8 mouse cellular contexts compared by ENCODE assay signal in the genomic region with DNA sequence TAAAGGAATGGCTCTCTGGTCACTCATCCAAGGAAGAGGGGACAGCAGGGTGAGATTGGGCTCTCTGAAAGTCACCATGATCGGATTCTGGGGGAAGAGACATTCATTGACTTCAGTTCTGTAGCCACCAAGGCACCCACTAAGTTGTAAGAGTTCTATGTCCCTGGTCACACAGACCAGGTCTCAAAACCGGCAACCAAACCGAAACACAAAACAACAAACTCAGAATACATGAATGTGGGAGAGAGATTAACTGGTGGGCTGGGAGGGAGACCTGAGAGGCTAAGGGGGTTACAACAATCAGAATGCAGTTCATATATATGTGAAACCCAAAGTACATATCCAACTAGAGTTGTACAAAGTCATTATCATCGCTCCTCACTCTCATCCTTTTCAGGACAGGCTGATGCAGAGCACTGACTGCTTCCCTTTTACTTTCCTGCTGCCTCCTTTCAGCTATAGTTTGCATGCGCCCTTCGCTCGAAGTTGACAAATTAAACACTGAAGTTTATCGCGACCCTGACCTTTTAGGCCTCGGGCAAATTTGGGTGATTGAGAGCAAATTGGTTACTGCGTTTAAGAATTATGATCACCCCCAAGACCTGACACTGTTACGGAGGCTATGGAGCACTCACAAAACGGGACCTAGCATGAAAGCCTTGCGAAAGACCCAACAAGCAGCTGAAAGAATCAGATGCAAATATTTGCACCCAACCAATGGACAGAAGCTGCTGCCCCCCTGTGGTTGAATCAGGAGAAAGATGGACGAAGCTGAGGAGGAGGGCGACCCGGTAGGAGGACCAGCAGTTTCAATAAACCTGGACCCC. TPM values are rescaled to one million over a fixed set of nuclear protein-coding genes. Genes with fewer than 3 reads are reported as not detected.
DNase-seq lines count a peak whose midpoint lies in the region; ATAC-seq and TF ChIP-seq lines count a peak whose summit lies in the region.

No protein-coding gene starts in this region.

- TF ChIP-seq POLR2A in limb, embryonic 14.5 days (IDR thresholded peaks at IDR 0.05; ENCODE audit: borderline replicate concordance, extremely low read depth, insufficient read depth, insufficient read length) = no peak

- peak overlapping the region; percentile 94; the same call in 1 of the 2 replicates for H3K27ac ChIP-seq in layer of hippocampus, adult 2 months
- H3K27ac ChIP-seq in embryonic facial prominence, embryonic 13.5 days = no peak overlapping the region
- H3K27ac ChIP-seq in hindbrain, embryonic 10.5 days = no peak overlapping the region
- no peak overlapping the region for H3K27ac ChIP-seq in limb, embryonic 14.5 days (replicated peaks; ENCODE audit: low read depth, low read length)
- no peak overlapping the region; the same call in 1 of the 2 replicates for H3K27ac ChIP-seq in midbrain, embryonic 16.5 days (ENCODE audit: low read length)

- no peak overlapping the region; the same call in 1 of the 2 replicates for H3K4me3 ChIP-seq in layer of hippocampus, adult 2 months
- peak overlapping the region; percentile 68 for H3K4me3 ChIP-seq in embryonic facial prominence, embryonic 13.5 days
- H3K4me3 ChIP-seq in hindbrain, embryonic 10.5 days = peak overlapping the region; percentile 66
- H3K4me3 ChIP-seq in limb, embryonic 14.5 days (replicated peaks; ENCODE audit: low read length) = peak overlapping the region; percentile 65
- H3K4me3 ChIP-seq in midbrain, embryonic 16.5 days (ENCODE audit: low read depth, low read length) = peak overlapping the region; percentile 48

- no peaks in the 10 kb centered on the region for H3K36me3 ChIP-seq in embryonic facial prominence, embryonic 13.5 days
- no peaks in the 10 kb centered on the region for H3K36me3 ChIP-seq in hindbrain, embryonic 10.5 days
- H3K36me3 ChIP-seq in limb, embryonic 14.5 days (ENCODE audit: control insufficient read depth, insufficient read depth, low read length) = no peaks in the 10 kb centered on the region
- no peaks in the 10 kb centered on the region for H3K36me3 ChIP-seq in midbrain, embryonic 16.5 days (ENCODE audit: control insufficient read depth, insufficient read depth, low read length)

- H3K27me3 ChIP-seq in embryonic facial prominence, embryonic 13.5 days = no peaks in the 10 kb centered on the region
- no peaks in the 10 kb centered on the region; the same call in 1 of the 2 replicates for H3K27me3 ChIP-seq in hindbrain, embryonic 10.5 days (ENCODE audit: insufficient read depth, poor library complexity, severe bottlenecking)
- H3K27me3 ChIP-seq in limb, embryonic 14.5 days (ENCODE audit: control insufficient read depth, insufficient read depth, low read length) = no peaks in the 10 kb centered on the region
- no peaks in the 10 kb centered on the region for H3K27me3 ChIP-seq in midbrain, embryonic 16.5 days (ENCODE audit: control insufficient read depth, insufficient read depth, low read depth, low read length)

- DNase-seq in layer of hippocampus, adult 2 months (ENCODE audit: low spot score in 2 of 2) = no peak
- no peak for DNase-seq in layer of hippocampus, postnatal 14 days (ENCODE audit: low spot score in 2 of 2)
- peak; percentile 49 to 51 for DNase-seq in adrenal gland, adult 18-20 months (ENCODE audit: low spot score in 2 of 2)
- DNase-seq in hindbrain, embryonic 10.5 days (ENCODE audit: low spot score) = peak; percentile 71
- peak; percentile 36 for DNase-seq in limb, embryonic 14.5 days (ENCODE audit: low spot score)
- DNase-seq in thymus, postnatal 36 days = peak; percentile 24 to 27

- no peaks in the 10 kb centered on the region for H3K9me3 ChIP-seq in embryonic facial prominence, embryonic 13.5 days
- no peaks in the 10 kb centered on the region for H3K9me3 ChIP-seq in hindbrain, embryonic 10.5 days
- no peaks in the 10 kb centered on the region for H3K9me3 ChIP-seq in limb, embryonic 14.5 days (ENCODE audit: control insufficient read depth, low read length)
- H3K9me3 ChIP-seq in midbrain, embryonic 16.5 days (replicated peaks; ENCODE audit: control insufficient read depth, low read length, poor library complexity, severe bottlenecking) = no peaks in the 10 kb centered on the region

- peak overlapping the region; percentile 28; the same call in 1 of the 2 replicates for H3K9ac ChIP-seq in embryonic facial prominence, embryonic 13.5 days
- H3K9ac ChIP-seq in limb, embryonic 14.5 days (ENCODE audit: low read depth, low read length, severe bottlenecking) = no peak overlapping the region
- H3K9ac ChIP-seq in midbrain, embryonic 16.5 days (ENCODE audit: low read depth, low read length) = peak overlapping the region; percentile 62

- H3K4me1 ChIP-seq in embryonic facial prominence, embryonic 13.5 days = peaks cover 27% of the 10 kb centered on the region
- H3K4me1 ChIP-seq in hindbrain, embryonic 10.5 days (replicated peaks) = peaks cover 35% of the 10 kb centered on the region
- peaks cover 11% of the 10 kb centered on the region for H3K4me1 ChIP-seq in limb, embryonic 14.5 days (ENCODE audit: control insufficient read depth, insufficient read depth, low read length)
- H3K4me1 ChIP-seq in midbrain, embryonic 16.5 days (ENCODE audit: control insufficient read depth, insufficient read depth, low read length) = peaks cover 12% of the 10 kb centered on the region

- 10% methylated on average over 17 of the region's 17 CpGs for WGBS in embryonic facial prominence, embryonic 13.5 days
- WGBS in hindbrain, embryonic 10.5 days = 11% methylated on average over 17 of the region's 17 CpGs
- WGBS in limb, embryonic 14.5 days = 11% methylated on average over 17 of the region's 17 CpGs
- 13% methylated on average over 17 of the region's 17 CpGs for WGBS in midbrain, embryonic 16.5 days

- TF ChIP-seq CTCF in layer of hippocampus, adult 2 months (conservative IDR thresholded peaks at IDR 0.05) = peak; percentile 70

- H3K4me2 ChIP-seq in embryonic facial prominence, embryonic 13.5 days = peak overlapping the region; percentile 72
- peak overlapping the region; percentile 62 for H3K4me2 ChIP-seq in limb, embryonic 14.5 days (replicated peaks; ENCODE audit: low read depth, low read length, severe bottlenecking)
- H3K4me2 ChIP-seq in midbrain, embryonic 16.5 days (ENCODE audit: low read length) = peak overlapping the region; percentile 52

- ATAC-seq in embryonic facial prominence, embryonic 13.5 days (ENCODE audit: insufficient number of reproducible peaks, insufficient read depth, low FRiP score, low TSS enrichment, low read depth) = no peak
- no peak for ATAC-seq in limb, embryonic 14.5 days (ENCODE audit: low FRiP score, low read depth)
- no peak for ATAC-seq in midbrain, embryonic 16.5 days

RNA-seq across cellular contexts. Expression of a gene that starts 33.8 kb away (rescaled TPM):
- not detected for total RNA-seq in layer of hippocampus, adult 2 months (2021)
- total RNA-seq in layer of hippocampus, postnatal 14 days (2021) = not detected
- total RNA-seq in adrenal gland, adult 18-20 months (2021) = not detected
- polyA plus RNA-seq in embryonic facial prominence, embryonic 13.5 days (2015; fragmentation: Nextera tagmentation; extraction: Ambion mirVana) = not detected in 2 replicates
- 0.03 and 0.04 TPM in 2 replicates for polyA plus RNA-seq in hindbrain, embryonic 10.5 days (2016; fragmentation: Nextera tagmentation; extraction: Ambion mirVana)
- polyA plus RNA-seq in limb, embryonic 14.5 days (2012; rRNA removed) = not detected in 2 replicates
- polyA plus RNA-seq in limb, embryonic 14.5 days (2014; fragmentation: Nextera tagmentation; extraction: Ambion mirVana) = not detected in 2 replicates
- not detected in 2 replicates for polyA plus RNA-seq in midbrain, embryonic 16.5 days (2015; fragmentation: Nextera tagmentation; extraction: Ambion mirVana)

RNA-seq across cellular contexts. Expression of a gene that starts 41.6 kb away (rescaled TPM):
- total RNA-seq in layer of hippocampus, adult 2 months (2021) = 10 to 100 TPM; 50.3 to 50.9 TPM
- 10 to 100 TPM; 54.8 to 56.2 TPM for total RNA-seq in layer of hippocampus, postnatal 14 days (2021)
- 10 to 100 TPM; 61.3 to 90.1 TPM for total RNA-seq in adrenal gland, adult 18-20 months (2021)
- polyA plus RNA-seq in embryonic facial prominence, embryonic 13.5 days (2015; fragmentation: Nextera tagmentation; extraction: Ambion mirVana) = 5.0 and 7.0 TPM in 2 replicates
- polyA plus RNA-seq in hindbrain, embryonic 10.5 days (2016; fragmentation: Nextera tagmentation; extraction: Ambion mirVana) = 2.9 and 3.1 TPM in 2 replicates
- 33.4 and 37.5 TPM in 2 replicates for polyA plus RNA-seq in limb, embryonic 14.5 days (2012; rRNA removed)
- polyA plus RNA-seq in limb, embryonic 14.5 days (2014; fragmentation: Nextera tagmentation; extraction: Ambion mirVana) = 10.9 and 11.7 TPM in 2 replicates
- polyA plus RNA-seq in midbrain, embryonic 16.5 days (2015; fragmentation: Nextera tagmentation; extraction: Ambion mirVana) = 3.3 and 3.6 TPM in 2 replicates

RNA-seq across cellular contexts. Expression of a gene that starts 55.2 kb away (rescaled TPM):
- total RNA-seq in layer of hippocampus, adult 2 months (2021) = not detected
- not detected for total RNA-seq in layer of hippocampus, postnatal 14 days (2021)
- not detected for total RNA-seq in adrenal gland, adult 18-20 months (2021)
- polyA plus RNA-seq in embryonic facial prominence, embryonic 13.5 days (2015; fragmentation: Nextera tagmentation; extraction: Ambion mirVana) = not detected in 2 replicates
- not detected in 2 replicates for polyA plus RNA-seq in hindbrain, embryonic 10.5 days (2016; fragmentation: Nextera tagmentation; extraction: Ambion mirVana)
- not detected in 2 replicates for polyA plus RNA-seq in limb, embryonic 14.5 days (2012; rRNA removed)
- polyA plus RNA-seq in limb, embryonic 14.5 days (2014; fragmentation: Nextera tagmentation; extraction: Ambion mirVana) = not detected in 2 replicates
- not detected in 2 replicates for polyA plus RNA-seq in midbrain, embryonic 16.5 days (2015; fragmentation: Nextera tagmentation; extraction: Ambion mirVana)

Comparison
In these comparisons a context has a peak if more than half of its experiments do, and no peak if none do; other contexts are left out.
1. DNase-seq: peak in adrenal gland, adult 18-20 months (2 of 2), hindbrain, embryonic 10.5 days (single experiment), limb, embryonic 14.5 days (single experiment) and thymus, postnatal 36 days (2 of 2); none in layer of hippocampus, adult 2 months (0 of 2) and layer of hippocampus, postnatal 14 days (0 of 2).
2. Peak in every context shown above with its lines, with median percentiles within 50 percentile points of each other: H3K4me2 ChIP-seq.